Mouse (Mus musculus) frontal cortex, postnatal 25 days (tissue): ENCODE results near the gene Ooep.
"Not testable (repeated sequence)": the region's sequence is repeated elsewhere in the genome, so short reads cannot be mapped to it uniquely, and the experiment has no call there.

Source experiments
- DNase-seq, 2 experiments: peaks; one replicate each; pipeline ENCODE4 v3.0.0; 2022; ENCODE audit warnings: low spot score in 2 of 2

Gene Ooep

GRCm38 (mm10) chr9:78367959-78368358 lies 10.6 kb downstream of the Ooep start, which contains the start of gene Dppa5a:
TSS of gene Dppa5a (minus strand) at chr9:78368177.
- not testable (repeated sequence) for DNase-seq

DNA sequence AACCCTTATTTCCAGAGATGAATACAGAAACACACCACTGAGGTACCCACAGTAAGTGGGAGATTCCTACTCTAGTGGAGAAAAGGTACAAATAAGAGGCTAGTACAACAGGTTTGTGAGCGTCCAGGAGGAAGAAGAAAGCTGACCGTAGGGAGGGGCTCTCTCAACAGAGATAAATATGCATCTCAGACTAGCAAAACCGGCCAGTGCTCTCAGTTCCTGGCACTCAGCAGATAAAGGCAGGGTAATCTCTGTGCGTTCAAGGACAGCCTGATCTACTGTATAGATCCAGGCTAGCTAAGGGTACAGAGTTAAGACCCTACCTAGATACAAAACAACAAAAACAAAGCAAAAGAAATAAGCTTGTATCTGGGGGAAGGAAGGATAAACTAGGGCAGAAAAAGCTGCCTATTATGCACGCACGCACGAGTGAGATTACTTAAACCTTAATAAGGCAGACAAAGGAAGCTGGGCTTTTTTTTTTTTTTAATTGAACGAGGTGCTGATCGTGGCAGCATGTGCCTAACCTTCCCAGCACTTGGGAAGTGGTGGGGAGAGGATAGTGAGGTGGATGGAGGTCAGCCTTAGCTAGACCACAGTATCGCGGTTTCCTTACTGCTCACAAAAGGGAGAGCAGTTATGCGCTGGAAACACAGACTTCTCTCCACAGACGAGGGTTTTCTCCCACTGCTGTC lies 12.5 kb downstream of the Ooep start:
- no peak for DNase-seq

- DNase-seq, result no peak
Measured at GRCm38 (mm10) chr9:78364701-78365100, 13.8 kb downstream of the Ooep start.

DNA sequence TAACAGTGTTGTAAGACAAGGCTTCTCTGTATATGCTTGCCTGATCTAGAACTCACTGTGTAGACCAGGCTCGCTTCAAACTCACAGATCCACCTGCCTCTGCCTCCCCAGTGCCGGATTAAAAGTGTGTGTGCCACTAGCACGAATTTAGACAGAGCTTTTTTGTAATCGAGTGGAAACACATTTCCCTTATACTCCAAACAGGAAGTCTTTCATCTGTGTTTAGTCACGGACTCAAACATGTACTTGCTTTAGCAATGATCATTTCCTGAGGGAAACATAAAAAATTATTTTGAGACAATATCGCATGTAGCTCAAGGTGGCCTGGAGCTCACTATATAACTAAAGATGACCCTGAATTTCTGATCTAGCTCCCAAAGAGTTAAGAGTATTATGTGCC lies 15.2 kb downstream of the Ooep start:
- DNase-seq, result no peak

GRCm38 (mm10) chr9:78360484-78360872 lies 18.0 kb downstream of the Ooep start:
- no peak for DNase-seq

DNA sequence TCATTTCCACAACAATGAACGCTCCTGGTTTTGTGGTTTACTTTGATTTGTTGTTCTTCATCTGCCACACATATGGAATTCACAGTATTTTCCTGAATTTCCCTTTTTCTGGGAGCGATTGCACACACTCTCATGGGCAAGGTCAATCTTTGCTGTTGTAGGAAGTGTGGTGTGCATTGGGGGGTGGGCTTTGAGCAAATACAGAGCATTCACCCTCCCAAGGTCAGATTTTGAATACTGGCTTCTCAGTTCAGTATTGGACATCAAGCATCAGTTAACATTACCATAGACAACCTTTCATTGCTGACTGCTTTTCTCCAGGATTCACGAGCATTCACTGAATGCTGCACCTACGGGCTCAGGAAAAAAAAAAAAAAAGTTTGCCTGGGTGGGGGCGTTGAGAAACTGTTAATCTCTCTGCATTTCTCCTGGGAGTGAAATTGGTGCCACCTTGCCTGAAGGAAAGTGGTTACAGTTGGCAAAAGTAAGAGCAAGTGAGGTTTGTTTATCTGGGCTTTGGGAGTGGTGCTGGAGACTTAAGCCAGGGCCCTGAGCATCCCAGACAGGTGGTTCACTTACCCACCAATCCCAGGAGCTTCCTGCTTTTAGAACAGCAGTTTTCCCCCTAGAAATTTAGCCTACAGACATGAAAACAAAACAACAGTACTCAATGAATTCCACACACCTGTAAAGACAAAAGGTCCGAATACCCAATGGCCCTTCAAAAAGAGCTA lies 18.6 kb downstream of the Ooep start:
- no peak for DNase-seq

DNA sequence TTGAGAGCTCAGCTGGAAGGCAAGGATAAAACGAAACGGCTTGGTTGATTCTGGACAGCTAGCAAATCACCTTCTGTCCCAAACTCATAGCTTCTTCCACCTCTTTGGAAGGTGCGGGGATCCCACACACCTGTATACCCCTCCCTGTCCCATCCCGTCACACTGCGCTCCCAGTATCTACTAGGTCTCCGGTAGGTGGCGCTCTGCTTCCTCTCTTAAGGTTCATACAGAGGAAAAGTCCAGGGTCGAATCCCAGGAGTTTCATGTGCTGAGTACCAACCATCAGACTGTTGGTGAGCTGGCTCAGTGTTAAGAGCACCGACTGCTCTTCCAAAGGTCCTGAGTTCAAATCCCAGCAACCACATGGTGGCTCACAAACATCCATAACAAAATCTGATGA lies 20.5 kb downstream of the Ooep start:
- peak; percentile 25 to 45 for DNase-seq

- DNase-seq, result no peak
Measured at GRCm38 (mm10) chr9:78355611-78356010, 22.9 kb downstream of the Ooep start, which contains the start of gene Gsta2. TSS of gene Gsta2 (minus strand) at chr9:78355788.

- DNase-seq, result no peak
Measured at GRCm38 (mm10) chr9:78354665-78355578, 23.6 kb downstream of the Ooep start.

DNA sequence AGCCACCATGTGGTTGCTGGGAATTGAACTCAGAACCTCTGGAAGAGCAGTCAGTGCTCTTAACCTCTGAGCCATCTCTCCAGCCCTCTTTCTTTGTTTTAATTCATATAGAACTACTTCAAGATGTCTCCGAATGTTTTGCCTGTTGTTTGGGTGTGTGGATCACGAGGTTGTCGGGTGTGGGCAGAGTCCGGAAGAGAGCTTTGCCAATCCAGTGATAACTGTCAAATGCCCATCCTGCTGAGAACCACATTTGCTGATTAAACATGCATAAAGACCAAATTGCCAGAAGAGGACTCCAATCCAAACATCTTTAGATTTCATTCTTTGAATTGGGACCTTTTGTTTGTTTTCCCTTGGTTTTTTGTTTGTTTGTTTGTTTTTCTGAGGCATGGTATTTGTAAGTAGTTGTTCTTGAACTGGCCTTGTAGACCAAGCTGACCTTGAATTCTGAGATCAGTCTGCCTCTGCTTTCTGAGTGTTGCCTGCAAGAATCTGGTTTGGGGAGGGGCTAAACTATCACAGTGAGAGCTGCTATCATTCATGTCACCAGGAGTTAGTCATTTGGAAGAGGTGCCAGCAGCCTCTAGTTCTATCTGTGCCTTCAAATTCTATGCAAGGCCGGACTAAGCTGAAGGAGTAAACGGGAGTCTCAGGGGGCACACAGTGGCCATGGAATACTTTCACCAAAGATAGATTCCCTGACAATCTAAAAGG lies 26.9 kb downstream of the Ooep start:
- DNase-seq, result no peak

DNA sequence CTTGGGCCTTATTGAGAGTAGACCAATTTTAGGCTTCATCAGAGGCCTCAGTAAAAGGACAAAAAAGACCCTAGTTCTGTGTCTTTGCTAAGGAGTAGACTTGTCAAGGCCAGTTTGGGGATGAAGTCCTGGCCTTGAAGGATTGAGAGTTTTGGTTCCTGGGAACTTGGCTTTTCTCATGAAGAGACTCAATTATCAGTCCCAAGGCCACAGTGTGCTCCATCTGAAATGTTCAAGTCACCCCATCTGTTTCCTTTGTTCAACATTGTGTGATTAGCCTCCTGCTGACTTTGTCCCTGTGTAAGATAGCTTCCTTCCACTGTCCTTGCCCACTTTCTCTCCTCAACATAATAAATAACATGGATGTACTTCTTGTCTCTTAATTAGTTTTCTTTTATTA lies 28.5 kb downstream of the Ooep start:
- DNase-seq, result not testable (repeated sequence)

- not testable (repeated sequence) for DNase-seq
Measured at GRCm38 (mm10) chr9:78349141-78349540, 29.4 kb downstream of the Ooep start.

DNA sequence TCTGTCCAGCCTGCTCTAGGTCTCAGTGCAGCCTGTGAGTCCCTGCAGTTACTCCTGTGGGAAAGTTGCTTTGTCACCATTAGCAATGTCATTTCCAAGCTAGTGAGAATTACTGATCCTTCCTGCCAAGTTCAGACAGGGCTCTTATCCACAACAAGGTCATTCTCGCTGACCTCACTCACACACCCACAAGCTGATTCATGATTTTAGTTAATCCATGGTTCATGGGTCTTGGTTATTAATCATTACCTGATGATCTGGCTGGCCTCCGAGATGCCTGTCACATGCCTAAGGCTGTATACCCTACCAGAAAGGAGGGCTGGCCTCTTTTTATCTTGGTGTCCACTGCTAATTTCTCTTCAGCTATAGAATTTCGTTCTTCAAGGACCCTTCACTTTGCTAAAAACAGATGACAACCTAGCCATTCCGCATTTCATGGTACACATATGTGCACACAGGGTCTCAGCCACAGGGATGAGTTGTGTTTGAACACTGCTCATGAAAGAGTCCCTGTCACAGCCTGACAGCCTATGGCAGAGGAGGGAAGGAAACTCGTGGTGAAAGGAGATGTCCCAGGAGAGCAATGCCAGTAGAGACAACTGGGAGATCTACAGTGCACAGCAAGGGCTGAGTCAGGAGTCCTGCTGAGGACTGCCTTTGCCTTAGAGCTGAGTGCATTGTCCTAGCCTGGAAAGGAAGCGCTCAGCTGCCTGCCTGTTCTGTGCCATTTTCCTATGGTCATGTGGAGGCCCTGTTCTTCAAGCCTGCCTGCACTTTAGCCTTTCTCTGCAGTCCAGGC lies 30.1 kb downstream of the Ooep start:
- DNase-seq, result not testable (repeated sequence)

DNA sequence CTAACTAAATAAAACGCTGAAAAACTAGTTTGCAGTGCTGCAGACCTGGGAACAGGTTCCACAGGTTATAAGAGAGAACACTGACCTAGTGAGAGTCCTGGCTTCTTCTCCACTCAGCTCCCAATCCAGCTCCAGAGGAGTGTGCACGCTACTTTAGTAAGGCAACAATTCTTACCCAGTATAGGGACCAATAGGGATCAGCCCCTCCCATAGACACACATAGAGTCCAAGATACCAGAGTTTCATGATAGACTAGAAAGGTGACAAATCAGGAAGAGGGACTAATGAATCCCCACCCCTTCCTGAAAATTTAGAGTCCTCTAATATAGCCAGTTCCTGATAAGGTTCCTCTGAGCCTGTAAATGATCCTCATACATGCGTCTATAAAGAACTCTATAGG lies 31.5 kb downstream of the Ooep start:
- no peak for DNase-seq

- not testable (repeated sequence) for DNase-seq
Measured at GRCm38 (mm10) chr9:78345235-78345634, 33.3 kb downstream of the Ooep start.

GRCm38 (mm10) chr9:78343055-78343454 lies 35.5 kb downstream of the Ooep start:
- not testable (repeated sequence) for DNase-seq

GRCm38 (mm10) chr9:78342494-78342893 lies 36.0 kb downstream of the Ooep start:
- DNase-seq, result not testable (repeated sequence)

DNA sequence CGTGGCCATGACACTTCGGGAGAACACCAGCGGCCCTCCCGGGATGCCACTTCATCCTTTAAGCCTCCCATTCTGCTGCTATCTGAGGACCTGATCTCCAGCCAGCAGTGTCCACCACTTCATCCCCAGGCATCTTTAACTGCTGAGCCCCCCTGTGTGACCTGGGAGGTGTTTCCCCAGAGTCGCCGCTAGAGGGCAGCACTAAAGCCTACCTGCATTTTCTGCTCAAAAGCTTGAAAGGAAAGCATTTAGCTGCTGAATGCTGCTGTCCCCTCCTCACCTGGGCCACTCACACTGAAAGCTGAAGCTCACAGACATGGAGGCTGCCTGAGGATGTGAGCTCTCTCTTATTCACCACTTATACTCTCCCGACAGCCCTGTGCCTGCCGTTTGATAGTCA lies 38.2 kb downstream of the Ooep start:
- DNase-seq, result peak; percentile 6 to 12

DNA sequence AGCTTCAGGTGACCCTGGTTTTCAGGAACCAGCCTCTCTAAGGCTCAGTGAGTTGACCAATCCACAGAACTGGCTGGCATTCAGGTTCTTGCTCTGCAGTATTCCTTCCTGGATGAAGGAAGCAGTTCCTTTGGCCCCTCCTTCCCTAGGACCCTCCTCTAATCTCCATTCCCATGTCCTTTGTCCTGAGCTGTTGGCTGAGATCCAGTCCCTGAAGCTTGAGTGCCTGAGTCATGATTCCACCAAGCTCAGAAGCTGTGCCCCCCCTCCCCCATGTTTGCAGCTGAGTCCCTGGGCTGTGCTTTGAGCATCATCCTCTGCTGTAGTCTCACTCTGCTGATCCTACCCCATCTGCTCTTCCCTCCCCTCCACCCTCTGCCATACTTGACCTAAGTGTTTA lies 41.5 kb downstream of the Ooep start:
- not testable (repeated sequence) for DNase-seq

- not testable (repeated sequence) for DNase-seq
Measured at GRCm38 (mm10) chr9:78327289-78327688, 51.2 kb downstream of the Ooep start, which contains the start of gene Omt2b. TSS of gene Omt2b (plus strand) at chr9:78327589.
